Mouse (Mus musculus) limb, embryonic 12.5 days (tissue): ENCODE results near the gene Susd6. TPM values are rescaled to one million over a fixed set of nuclear protein-coding genes. Genes with fewer than 3 reads are reported as not detected.

ENCODE experiments used
- ATAC-seq: fragments of 200-750 bp; cut with Nextera tagmentation; 2 replicates; pipeline ENCODE4 v1.8.0; 2017; ENCODE audit warnings: low read depth, moderate TSS enrichment; ENCODE audit not compliant: insufficient number of reproducible peaks, insufficient read depth, low FRiP score, low TSS enrichment
- H3K27ac ChIP-seq: fragments of 300-500 bp; sonication (generic); 2 replicates; pipeline ENCODE4 v1.5.1; 2016; ENCODE audit warnings: mild to moderate bottlenecking, moderate library complexity
- H3K27me3 ChIP-seq: fragments of 300-500 bp; sonication (generic); 2 replicates; pipeline ENCODE4 v1.6.1; 2016; ENCODE audit warnings: mild to moderate bottlenecking, moderate library complexity
- H3K36me3 ChIP-seq: fragments of 300-500 bp; sonication (generic); 2 replicates; pipeline ENCODE4 v1.6.1; 2016; ENCODE audit warnings: mild to moderate bottlenecking, moderate library complexity
- H3K4me1 ChIP-seq: fragments of 300-500 bp; sonication (generic); replicated peaks from 2 replicates; pipeline ENCODE4 v1.6.1; 2016
- H3K4me2 ChIP-seq: fragments of 300-500 bp; sonication (generic); 2 replicates; pipeline ENCODE4 v1.6.1; 2016; ENCODE audit warnings: mild to moderate bottlenecking, moderate library complexity
- H3K4me3 ChIP-seq: fragments of 300-500 bp; sonication (generic); replicated peaks from 2 replicates; pipeline ENCODE4 v1.5.1; 2016; ENCODE audit warnings: mild to moderate bottlenecking
- H3K9ac ChIP-seq: fragments of 300-500 bp; sonication (generic); replicated peaks from 2 replicates; pipeline ENCODE4 v1.6.1; 2016; ENCODE audit warnings: mild to moderate bottlenecking, moderate library complexity
- H3K9me3 ChIP-seq: fragments of 300-500 bp; sonication (generic); 2 replicates; pipeline ENCODE4 v1.6.1; 2016; ENCODE audit warnings: mild to moderate bottlenecking, moderate library complexity
- WGBS: fragments of 180-500 bp; shearing (Covaris S2); methylation state at CpG from one replicate; pipeline ENCODE4 v1.1.7; 2016; 5-methylcytosine and 5-hydroxymethylcytosine counted together
- polyA plus RNA-seq: library from polyadenylated mRNA; unstranded; fragments of >200 nt; fragmentation: Nextera tagmentation; extraction: Ambion mirVana; gene quantifications from 2 replicates; pipeline ENCODE4 v1.2.1, GENCODE M21; 2016

The Susd6 gene
- polyA plus RNA-seq, 1 experiment from 2014 or later = 14.1 TPM

DNA sequence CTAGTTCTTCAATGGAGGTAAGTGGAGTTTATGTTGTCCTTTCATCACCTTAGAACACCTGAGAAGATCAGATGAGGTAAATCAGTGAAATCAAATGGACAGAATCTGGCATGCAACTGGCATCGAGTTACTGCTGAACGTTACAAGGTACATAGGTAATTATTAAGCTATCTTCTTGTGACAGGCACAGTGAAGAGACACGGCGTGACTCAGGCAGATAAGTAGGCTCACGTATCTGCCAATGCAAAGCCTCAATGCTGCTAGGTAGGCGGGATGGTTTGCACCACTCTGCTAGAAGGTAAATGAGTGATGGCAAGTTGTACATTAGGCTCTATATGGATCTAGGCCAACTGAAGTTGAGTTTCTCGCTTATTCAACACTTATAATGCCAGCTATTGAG, 139.8 kb downstream of the Susd6 start:
- no peak overlapping the region for H3K4me3 ChIP-seq
- H3K9ac ChIP-seq = no peak overlapping the region
- H3K4me2 ChIP-seq = no peak overlapping the region
- no peak for ATAC-seq
- H3K27ac ChIP-seq = no peak overlapping the region
- no peaks in the 10 kb centered on the region for H3K9me3 ChIP-seq
- no peaks in the 10 kb centered on the region for H3K4me1 ChIP-seq
- 87% methylated on average over 7 of the region's 7 CpGs for WGBS
- H3K36me3 ChIP-seq = no peaks in the 10 kb centered on the region
- no peaks in the 10 kb centered on the region for H3K27me3 ChIP-seq

Other genes with a start within 250 kb of the Susd6 start
- 26.1 and 26.6 TPM in 2 replicates for gene Slc39a9, start 146.6 kb upstream of the Susd6 start, polyA plus RNA-seq
- gene Erh, start 146.2 kb upstream of the Susd6 start, polyA plus RNA-seq = 357 and 362 TPM in 2 replicates
- gene Plekhd1, start 97.9 kb upstream of the Susd6 start, polyA plus RNA-seq = 0.44 TPM in 1 of 2 replicates, not detected in the other
- 0.17 and 0.34 TPM in 2 replicates for gene Ccdc177, start 29.8 kb upstream of the Susd6 start, polyA plus RNA-seq
- 630 and 662 TPM in 2 replicates for gene Srsf5, start 155.0 kb downstream of the Susd6 start, polyA plus RNA-seq
- gene Slc10a1, start 178.2 kb downstream of the Susd6 start, polyA plus RNA-seq = 1.0 and 1.5 TPM in 2 replicates
- 11.4 and 13.1 TPM in 2 replicates for gene Smoc1, start 236.3 kb downstream of the Susd6 start, polyA plus RNA-seq